Mouse (Mus musculus): Measurements from ENCODE around the gene 2310022A10Rik. TPM values are rescaled to one million over a fixed set of nuclear protein-coding genes. Genes with fewer than 3 reads are reported as not detected.

The 2310022A10Rik gene
- polyA plus RNA-seq, 1 experiment from 2014 or later = 26.4 TPM

Other genes starting within 250 kb of the 2310022A10Rik start
- gene Ltbp4, start 215.5 kb upstream of the 2310022A10Rik start, polyA plus RNA-seq (2014; fragmentation: Nextera tagmentation; extraction: Ambion mirVana) = 10.4 TPM in 2 replicates
- gene Shkbp1, start 197.2 kb upstream of the 2310022A10Rik start, polyA plus RNA-seq (2014; fragmentation: Nextera tagmentation; extraction: Ambion mirVana) = 30.6 and 34.6 TPM in 2 replicates
- gene Gm20479, start 195.8 kb upstream of the 2310022A10Rik start, polyA plus RNA-seq (2014; fragmentation: Nextera tagmentation; extraction: Ambion mirVana) = not detected in 2 replicates
- 4.0 and 4.2 TPM in 2 replicates for gene Sptbn4, start 105.5 kb upstream of the 2310022A10Rik start, polyA plus RNA-seq (2014; fragmentation: Nextera tagmentation; extraction: Ambion mirVana)
- gene Blvrb, start 105.3 kb upstream of the 2310022A10Rik start, polyA plus RNA-seq (2014; fragmentation: Nextera tagmentation; extraction: Ambion mirVana) = 17.7 and 25.4 TPM in 2 replicates
- 8.4 and 9.3 TPM in 2 replicates for gene Sertad3, start 79.5 kb upstream of the 2310022A10Rik start, polyA plus RNA-seq (2014; fragmentation: Nextera tagmentation; extraction: Ambion mirVana)
- gene Sertad1, start 66.3 kb upstream of the 2310022A10Rik start, polyA plus RNA-seq (2014; fragmentation: Nextera tagmentation; extraction: Ambion mirVana) = 7.9 and 8.9 TPM in 2 replicates
- gene Prx, start 53.9 kb upstream of the 2310022A10Rik start, polyA plus RNA-seq (2014; fragmentation: Nextera tagmentation; extraction: Ambion mirVana) = 0.50 and 0.93 TPM in 2 replicates
- 1.2 and 1.5 TPM in 2 replicates for gene Hipk4, start 30.0 kb upstream of the 2310022A10Rik start, polyA plus RNA-seq (2014; fragmentation: Nextera tagmentation; extraction: Ambion mirVana)
- gene Pld3, start within 50 bp of the 2310022A10Rik start, polyA plus RNA-seq (2014; fragmentation: Nextera tagmentation; extraction: Ambion mirVana) = 156 and 193 TPM in 2 replicates
- gene Akt2, start 38.3 kb downstream of the 2310022A10Rik start, polyA plus RNA-seq (2014; fragmentation: Nextera tagmentation; extraction: Ambion mirVana) = 51.1 and 62.7 TPM in 2 replicates
- 98.6 and 100 TPM in 2 replicates for gene Ttc9b, start 100.7 kb downstream of the 2310022A10Rik start, polyA plus RNA-seq (2014; fragmentation: Nextera tagmentation; extraction: Ambion mirVana)
- gene Map3k10, start 121.4 kb downstream of the 2310022A10Rik start, polyA plus RNA-seq (2014; fragmentation: Nextera tagmentation; extraction: Ambion mirVana) = 23.5 and 27.2 TPM in 2 replicates
- 11.8 and 12.5 TPM in 2 replicates for gene Zfp607b, start 136.1 kb downstream of the 2310022A10Rik start, polyA plus RNA-seq (2014; fragmentation: Nextera tagmentation; extraction: Ambion mirVana)
- gene Zfp60, start 178.2 kb downstream of the 2310022A10Rik start, polyA plus RNA-seq (2014; fragmentation: Nextera tagmentation; extraction: Ambion mirVana) = 92.5 and 99.3 TPM in 2 replicates

Measured in hindbrain, embryonic 14.5 days (tissue).